Mouse (Mus musculus): ENCODE measurements around the gene Stpg1. TPM values are rescaled to one million over a fixed set of nuclear protein-coding genes. Genes with fewer than 3 reads are reported as not detected.

The Stpg1 gene
- polyA plus RNA-seq, 1 experiment from 2014 or later = 0.21 TPM

GRCm38 (mm10) chr4:135563794-135564193, 69.2 kb downstream of the Stpg1 start:
- peaks cover 46% of the 10 kb centered on the region for H3K27me3 ChIP-seq
- peaks cover 29% of the 10 kb centered on the region for H3K4me1 ChIP-seq (replicated peaks)
- no peak overlapping the region for H3K4me3 ChIP-seq (replicated peaks)
- H3K27ac ChIP-seq = no peak overlapping the region
- whole genome bisulfite sequencing = 14% methylated on average over 2 of the region's 2 CpGs
- no peak for ATAC-seq (ENCODE audit: insufficient number of reproducible peaks, insufficient read depth, low FRiP score, low TSS enrichment, low read depth)
- no peak overlapping the region; the same call in 1 of the 2 replicates for H3K9ac ChIP-seq (replicated peaks)
- no peaks in the 10 kb centered on the region for H3K9me3 ChIP-seq
- no peak overlapping the region for H3K4me2 ChIP-seq
- no peaks in the 10 kb centered on the region for H3K36me3 ChIP-seq

- Histone ChIP-seq H3K4me2 (no peak overlapping the region), H3K27ac (no peak overlapping the region), H3K4me3 (replicated peaks) (no peak overlapping the region), H3K4me1 (replicated peaks) (peaks cover 45% of the 10 kb centered on the region), H3K9ac (replicated peaks) (no peak overlapping the region), H3K27me3 (peaks cover 55% of the 10 kb centered on the region), H3K36me3 (no peaks in the 10 kb centered on the region), H3K9me3 (no peaks in the 10 kb centered on the region)
- 61% methylated on average over 9 of the region's 9 CpGs for WGBS
- ATAC-seq (ENCODE audit: insufficient number of reproducible peaks, insufficient read depth, low FRiP score, low TSS enrichment, low read depth) = no peak
Observed at GRCm38 (mm10) chr4:135565400-135565799, 70.8 kb downstream of the Stpg1 start.

- no peak overlapping the region for H3K9ac ChIP-seq (replicated peaks)
- ATAC-seq (ENCODE audit: insufficient number of reproducible peaks, insufficient read depth, low FRiP score, low TSS enrichment, low read depth) = no peak
Observed at GRCm38 (mm10) chr4:135567042-135567441, 72.5 kb downstream of the Stpg1 start.

GRCm38 (mm10) chr4:135567484-135567883, 72.9 kb downstream of the Stpg1 start:
- WGBS = 32% methylated on average over 8 of the region's 8 CpGs
- ATAC-seq (ENCODE audit: insufficient number of reproducible peaks, insufficient read depth, low FRiP score, low TSS enrichment, low read depth) = no peak
- Histone ChIP-seq H3K4me2 (no peak overlapping the region), H3K27ac (no peak overlapping the region), H3K27me3 (peaks cover 76% of the 10 kb centered on the region), H3K36me3 (no peaks in the 10 kb centered on the region), H3K4me1 (replicated peaks) (peaks cover 66% of the 10 kb centered on the region), H3K9ac (replicated peaks) (no peak overlapping the region; the same call in 1 of the 2 replicates), H3K4me3 (replicated peaks) (no peak overlapping the region), H3K9me3 (no peaks in the 10 kb centered on the region)

More at GRCm38 (mm10) chr4:135567042-135567441, 72.5 kb downstream of the Stpg1 start:
- H3K27me3 ChIP-seq = peaks cover 71% of the 10 kb centered on the region
- WGBS = 26% methylated on average over 11 of the region's 11 CpGs
- H3K9me3 ChIP-seq = no peaks in the 10 kb centered on the region
- H3K4me2 ChIP-seq = no peak overlapping the region
- no peaks in the 10 kb centered on the region for H3K36me3 ChIP-seq
- H3K4me3 ChIP-seq (replicated peaks) = no peak overlapping the region
- H3K27ac ChIP-seq = no peak overlapping the region
- peaks cover 61% of the 10 kb centered on the region for H3K4me1 ChIP-seq (replicated peaks)

- Histone ChIP-seq H3K27me3 (peaks cover 80% of the 10 kb centered on the region), H3K4me2 (peak overlapping the region; percentile 50), H3K9ac (replicated peaks) (no peak overlapping the region), H3K36me3 (no peaks in the 10 kb centered on the region), H3K27ac (no peak overlapping the region), H3K4me1 (replicated peaks) (peaks cover 75% of the 10 kb centered on the region), H3K9me3 (no peaks in the 10 kb centered on the region), H3K4me3 (replicated peaks) (no peak overlapping the region; the same call in 1 of the 2 replicates)
- 2% methylated on average over 11 of the region's 11 CpGs for WGBS
- no peak for ATAC-seq (ENCODE audit: insufficient number of reproducible peaks, insufficient read depth, low FRiP score, low TSS enrichment, low read depth)
Observed at GRCm38 (mm10) chr4:135569201-135569600, 74.6 kb downstream of the Stpg1 start.

GRCm38 (mm10) chr4:135570152-135571036, 75.8 kb downstream of the Stpg1 start:
- no peaks in the 10 kb centered on the region for H3K36me3 ChIP-seq
- 0 out of 2 replicates have a peak overlapping the region, but pooled peaks have one; percentile 2 for H3K9ac ChIP-seq (replicated peaks)
- peak; percentile 72 for ATAC-seq (ENCODE audit: insufficient number of reproducible peaks, insufficient read depth, low FRiP score, low TSS enrichment, low read depth)
- peaks cover 76% of the 10 kb centered on the region for H3K4me1 ChIP-seq (replicated peaks)
- H3K9me3 ChIP-seq = no peaks in the 10 kb centered on the region
- peak overlapping the region; percentile 30 for H3K4me3 ChIP-seq (replicated peaks)
- peak overlapping the region; percentile 76 for H3K27ac ChIP-seq
- WGBS = 7% methylated on average over 32 of the region's 32 CpGs
- H3K4me2 ChIP-seq = peak overlapping the region; percentile 50
- H3K27me3 ChIP-seq = peaks cover 82% of the 10 kb centered on the region

DNA sequence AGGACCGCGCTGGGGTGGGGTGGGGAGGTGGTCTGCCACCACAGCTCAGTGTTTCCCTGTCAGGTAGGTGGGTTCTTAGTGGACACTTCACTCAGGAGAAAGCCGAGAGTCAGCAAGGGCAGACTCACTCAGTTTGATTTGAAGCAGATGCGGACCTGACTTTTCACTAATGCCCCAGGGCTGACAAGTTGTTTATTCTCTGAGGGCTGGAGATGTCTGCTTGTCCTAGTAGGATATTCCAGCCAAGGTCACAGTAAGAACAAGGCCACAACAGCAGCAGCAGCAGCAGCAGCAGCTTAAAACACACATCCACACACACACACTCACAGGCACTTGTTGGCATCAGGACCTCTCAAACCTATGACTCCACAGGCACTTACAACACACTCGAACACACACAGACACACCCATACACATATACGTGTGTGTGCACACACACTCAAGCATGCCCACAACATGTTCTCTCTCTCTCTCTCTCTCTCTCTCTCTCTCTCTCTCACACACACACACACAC, 76.5 kb downstream of the Stpg1 start:
- H3K9ac ChIP-seq (replicated peaks) = 0 out of 2 replicates have a peak overlapping the region, but pooled peaks have one; percentile 12
- peak overlapping the region; percentile 50 for H3K4me2 ChIP-seq
- peaks cover 87% of the 10 kb centered on the region for H3K27me3 ChIP-seq
- peaks cover 76% of the 10 kb centered on the region for H3K4me1 ChIP-seq (replicated peaks)
- peak overlapping the region; percentile 30; the same call in 1 of the 2 replicates for H3K4me3 ChIP-seq (replicated peaks)
- H3K27ac ChIP-seq = peak overlapping the region; percentile 76
- no peaks in the 10 kb centered on the region for H3K36me3 ChIP-seq
- ATAC-seq (ENCODE audit: insufficient number of reproducible peaks, insufficient read depth, low FRiP score, low TSS enrichment, low read depth) = no peak
- 30% methylated on average over 6 of the region's 6 CpGs for WGBS
- no peaks in the 10 kb centered on the region for H3K9me3 ChIP-seq

- peak overlapping the region; percentile 55; the same call in 1 of the 2 replicates for H3K4me2 ChIP-seq
- peaks cover 77% of the 10 kb centered on the region for H3K27me3 ChIP-seq
- peak overlapping the region; percentile 26; the same call in 1 of the 2 replicates for H3K27ac ChIP-seq
- H3K4me1 ChIP-seq (replicated peaks) = peaks cover 69% of the 10 kb centered on the region
- H3K36me3 ChIP-seq = no peaks in the 10 kb centered on the region
- no peak overlapping the region for H3K4me3 ChIP-seq (replicated peaks)
- H3K9me3 ChIP-seq = no peaks in the 10 kb centered on the region
- 12% methylated on average over 8 of the region's 8 CpGs for WGBS
- H3K9ac ChIP-seq (replicated peaks) = 0 out of 2 replicates have a peak overlapping the region, but pooled peaks have one; percentile 1
- ATAC-seq (ENCODE audit: insufficient number of reproducible peaks, insufficient read depth, low FRiP score, low TSS enrichment, low read depth) = no peak
Observed at GRCm38 (mm10) chr4:135572276-135572675, 77.7 kb downstream of the Stpg1 start.

GRCm38 (mm10) chr4:135573251-135573808, 78.7 kb downstream of the Stpg1 start, which contains the start of gene Grhl3:
TSS of gene Grhl3 (minus strand) at chr4:135573630.
- WGBS = under 1% methylated on average over 31 of the region's 31 CpGs
- no peaks in the 10 kb centered on the region for H3K9me3 ChIP-seq
- peak within 1 kb of the TSS; percentile 1; the same call in 1 of the 2 replicates for H3K9ac ChIP-seq (replicated peaks)
- no peaks in the 10 kb centered on the region for H3K36me3 ChIP-seq
- H3K4me1 ChIP-seq (replicated peaks) = peaks cover 58% of the 10 kb centered on the region
- no peak for ATAC-seq (ENCODE audit: insufficient number of reproducible peaks, insufficient read depth, low FRiP score, low TSS enrichment, low read depth)
- no peak within 1 kb of the TSS for H3K27ac ChIP-seq
- peaks cover 67% of the 10 kb centered on the region for H3K27me3 ChIP-seq
- H3K4me3 ChIP-seq (replicated peaks) = peak within 1 kb of the TSS; percentile 31
- H3K4me2 ChIP-seq = peak within 1 kb of the TSS; percentile 55

DNA sequence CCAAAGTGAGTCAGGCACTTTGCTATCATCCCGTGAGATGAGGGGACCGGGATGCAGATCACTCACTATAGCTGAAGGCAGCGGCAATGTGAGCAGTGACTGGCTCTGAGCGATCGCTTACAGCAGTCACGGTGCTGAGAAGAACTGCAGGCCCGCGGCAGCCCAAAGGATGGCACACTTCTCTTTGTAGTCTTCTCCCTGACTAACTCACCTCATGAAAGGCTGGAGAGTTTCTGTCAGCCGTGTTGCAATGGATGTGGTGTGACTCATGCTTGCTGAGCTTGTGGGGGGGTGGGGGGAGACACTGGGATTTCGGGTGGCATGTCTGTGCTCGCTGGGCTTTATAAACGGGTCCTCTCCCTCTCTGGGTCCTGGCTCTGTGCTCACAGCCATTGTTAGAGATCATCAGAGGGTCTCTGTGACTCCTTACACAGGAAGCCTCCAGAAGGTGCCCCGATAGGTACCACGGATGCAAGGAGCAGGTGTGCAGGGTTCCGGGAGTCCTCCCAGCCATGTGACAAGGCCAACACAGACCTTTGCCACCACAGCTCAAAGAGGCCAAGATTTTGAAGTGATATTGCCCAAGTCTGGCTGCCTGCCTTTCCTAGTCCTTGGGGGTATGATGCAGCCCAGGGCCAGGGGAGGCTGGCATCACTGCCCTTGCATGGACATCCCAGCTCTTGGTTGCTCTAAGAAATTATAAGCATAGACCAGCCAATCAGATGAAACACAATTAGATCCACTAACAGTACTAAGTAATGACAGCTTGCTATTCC, 81.0 kb downstream of the Stpg1 start:
- 56% methylated on average over 15 of the region's 15 CpGs for WGBS

More for the DNA sequence above, 81.0 kb downstream of the Stpg1 start:
- Histone ChIP-seq H3K36me3 (no peaks in the 10 kb centered on the region), H3K4me3 (replicated peaks) (no peak overlapping the region), H3K9ac (replicated peaks) (no peak overlapping the region), H3K27ac (no peak overlapping the region), H3K4me2 (no peak overlapping the region), H3K27me3 (peaks cover 52% of the 10 kb centered on the region), H3K9me3 (0 out of 2 replicates have a peak, but pooled peaks cover 4% of the 10 kb centered on the region), H3K4me1 (replicated peaks) (peaks cover 42% of the 10 kb centered on the region)
- ATAC-seq (ENCODE audit: insufficient number of reproducible peaks, insufficient read depth, low FRiP score, low TSS enrichment, low read depth) = no peak

All from limb, embryonic 12.5 days (tissue).